Mouse (Mus musculus): Measurements from ENCODE around the gene Thpo. TPM values are rescaled to one million over a fixed set of nuclear protein-coding genes. Genes with fewer than 3 reads are reported as not detected.

Gene Thpo
- polyA plus RNA-seq, 1 experiment: 0.98 TPM

DNA sequence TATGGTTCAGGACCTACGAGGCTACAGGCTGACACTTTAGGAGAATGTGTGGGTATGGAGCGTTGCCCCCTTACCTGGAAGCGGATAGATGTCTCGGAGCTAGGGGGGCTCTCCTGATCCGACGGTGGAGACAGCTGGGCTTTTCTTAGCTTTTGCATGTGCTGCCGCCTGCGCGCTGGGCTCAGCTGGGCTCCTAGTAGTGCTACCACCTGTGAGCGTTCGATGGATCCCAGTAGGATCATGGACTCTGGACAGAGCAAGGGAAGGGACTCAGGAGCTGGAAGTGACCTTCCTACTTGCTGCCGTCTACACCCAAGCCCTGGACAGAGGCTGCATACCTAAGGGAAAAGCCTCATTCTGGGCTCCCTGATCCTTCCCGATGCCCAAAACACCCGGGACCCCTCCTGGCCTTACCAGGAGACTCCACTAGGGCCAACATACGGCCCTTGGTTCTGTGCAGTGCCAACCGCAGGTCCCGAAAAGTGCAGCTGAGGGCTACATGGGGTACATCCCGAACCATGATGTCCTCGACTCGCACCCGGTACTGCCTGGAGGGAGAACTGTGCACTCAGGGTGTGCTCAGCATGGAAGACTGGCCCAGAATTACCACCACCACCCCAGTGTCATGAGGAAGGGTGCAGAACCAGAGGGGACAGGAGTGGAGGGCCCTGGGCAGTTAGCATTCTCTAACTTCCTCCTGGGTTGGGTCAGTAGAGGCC lies 25.9 kb downstream of the Thpo start:
- no peak for TF ChIP-seq CTCF (IDR thresholded peaks at IDR 0.05; ENCODE audit: borderline replicate concordance, insufficient read depth, low read length)
- no peak for TF ChIP-seq POLR2A (IDR thresholded peaks at IDR 0.05; ENCODE audit: low read depth, low read length)
- H3K4me1 ChIP-seq (ENCODE audit: control insufficient read depth, insufficient read depth, low read length): no peaks in the 10 kb centered on the region
- no peak overlapping the region for H3K27ac ChIP-seq (ENCODE audit: insufficient read depth, low read length)
- no peak overlapping the region for H3K4me3 ChIP-seq (ENCODE audit: insufficient read depth, low read length)

DNA sequence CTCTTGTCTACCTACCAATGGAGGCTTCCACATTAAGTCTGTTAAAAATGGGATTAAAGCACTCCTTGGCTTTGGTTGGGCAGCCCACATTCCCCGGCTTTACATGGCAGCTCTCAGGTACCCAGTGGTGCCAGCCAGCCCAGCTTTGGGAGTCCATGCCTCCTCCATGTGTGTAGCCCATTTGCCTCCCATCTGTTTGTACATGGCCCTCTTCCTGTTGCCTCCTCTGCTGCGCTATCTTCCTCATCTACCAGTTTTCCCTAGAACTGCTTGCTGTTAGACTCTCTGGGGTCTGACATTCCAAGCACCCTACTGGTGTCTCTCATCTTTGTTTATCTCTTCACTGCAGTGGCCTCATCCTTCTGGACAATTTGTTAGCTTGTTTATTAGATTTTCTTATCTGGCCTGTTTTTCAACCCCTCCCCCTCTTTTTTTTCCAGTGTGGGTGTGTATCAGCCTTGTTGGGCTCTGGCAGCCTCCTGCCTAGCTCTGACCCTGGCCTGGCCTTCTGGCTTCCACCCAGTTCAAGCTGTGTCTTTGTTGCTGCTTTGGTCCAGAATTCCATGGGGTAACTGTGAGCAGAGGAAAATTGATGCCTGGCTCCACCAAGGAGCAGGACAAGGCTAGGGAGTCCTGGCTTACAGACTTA lies 27.8 kb downstream of the Thpo start:
- H3K4me3 ChIP-seq (ENCODE audit: insufficient read depth, low read length): no peak overlapping the region
- no peak for TF ChIP-seq POLR2A (IDR thresholded peaks at IDR 0.05; ENCODE audit: low read depth, low read length)
- no peak for TF ChIP-seq CTCF (IDR thresholded peaks at IDR 0.05; ENCODE audit: borderline replicate concordance, insufficient read depth, low read length)
- peaks cover 4% of the 10 kb centered on the region; the same call in 1 of the 2 replicates for H3K4me1 ChIP-seq (ENCODE audit: control insufficient read depth, insufficient read depth, low read length)
- no peak overlapping the region for H3K27ac ChIP-seq (ENCODE audit: insufficient read depth, low read length)

GRCm38 (mm10) chr16:20705786-20706185 lies 28.5 kb downstream of the Thpo start:
- TF ChIP-seq POLR2A (IDR thresholded peaks at IDR 0.05; ENCODE audit: low read depth, low read length): no peak
- no peak for TF ChIP-seq CTCF (IDR thresholded peaks at IDR 0.05; ENCODE audit: borderline replicate concordance, insufficient read depth, low read length)
- H3K27ac ChIP-seq (ENCODE audit: insufficient read depth, low read length): no peak overlapping the region
- H3K4me3 ChIP-seq (ENCODE audit: insufficient read depth, low read length): no peak overlapping the region
- H3K4me1 ChIP-seq (ENCODE audit: control insufficient read depth, insufficient read depth, low read length): peaks cover 4% of the 10 kb centered on the region; the same call in 1 of the 2 replicates

DNA sequence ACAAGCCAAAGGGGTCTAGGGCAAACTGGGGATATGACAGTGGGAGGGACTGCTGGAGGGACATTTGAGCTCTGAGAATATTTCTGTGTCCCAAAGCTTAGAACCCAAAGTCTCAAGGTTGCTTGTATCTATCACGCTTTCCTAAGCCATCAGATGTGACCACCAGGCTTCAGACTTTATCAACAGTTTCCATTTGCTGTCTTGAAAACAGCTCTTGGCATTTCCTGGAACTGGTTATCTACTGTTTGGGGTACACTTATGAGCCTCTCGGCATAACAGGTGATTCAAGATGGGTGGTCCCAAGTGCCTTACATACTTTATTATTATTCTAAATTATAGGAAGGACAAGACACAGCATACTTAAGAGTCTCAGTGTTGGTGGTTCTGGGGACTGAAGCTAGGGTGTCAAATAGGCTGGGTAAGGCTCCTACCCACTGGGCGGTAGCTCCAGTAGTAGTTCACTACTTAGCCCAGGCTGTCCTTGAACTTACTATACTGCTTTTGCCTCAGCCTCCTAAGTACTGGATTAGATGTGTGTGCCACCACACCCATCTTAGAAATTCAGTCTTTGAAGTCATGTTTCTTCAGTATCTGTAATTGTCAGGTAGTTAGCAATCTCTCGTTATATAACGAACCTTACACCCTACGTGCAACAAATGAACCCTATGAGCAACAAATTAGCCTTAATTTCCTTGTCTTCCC lies 30.5 kb downstream of the Thpo start:
- TF ChIP-seq POLR2A (IDR thresholded peaks at IDR 0.05; ENCODE audit: low read depth, low read length): no peak
- TF ChIP-seq CTCF (IDR thresholded peaks at IDR 0.05; ENCODE audit: borderline replicate concordance, insufficient read depth, low read length): no peak
- Histone ChIP-seq H3K4me1 (ENCODE audit: control insufficient read depth, insufficient read depth, low read length) (peaks cover 4% of the 10 kb centered on the region; the same call in 1 of the 2 replicates), H3K4me3 (ENCODE audit: insufficient read depth, low read length) (no peak overlapping the region), H3K27ac (ENCODE audit: insufficient read depth, low read length) (no peak overlapping the region)

GRCm38 (mm10) chr16:20703071-20703470 lies 31.2 kb downstream of the Thpo start:
- Histone ChIP-seq H3K4me1 (ENCODE audit: control insufficient read depth, insufficient read depth, low read length) (peaks cover 4% of the 10 kb centered on the region; the same call in 1 of the 2 replicates), H3K27ac (ENCODE audit: insufficient read depth, low read length) (no peak overlapping the region), H3K4me3 (ENCODE audit: insufficient read depth, low read length) (no peak overlapping the region)
- no peak for TF ChIP-seq POLR2A (IDR thresholded peaks at IDR 0.05; ENCODE audit: low read depth, low read length)
- no peak for TF ChIP-seq CTCF (IDR thresholded peaks at IDR 0.05; ENCODE audit: borderline replicate concordance, insufficient read depth, low read length)

GRCm38 (mm10) chr16:20702522-20702893 lies 31.8 kb downstream of the Thpo start:
- H3K4me3 ChIP-seq (ENCODE audit: insufficient read depth, low read length): no peak overlapping the region
- TF ChIP-seq CTCF (IDR thresholded peaks at IDR 0.05; ENCODE audit: borderline replicate concordance, insufficient read depth, low read length) (no peak), POLR2A (IDR thresholded peaks at IDR 0.05; ENCODE audit: low read depth, low read length) (no peak)
- H3K27ac ChIP-seq (ENCODE audit: insufficient read depth, low read length): no peak overlapping the region
- peaks cover 4% of the 10 kb centered on the region; the same call in 1 of the 2 replicates for H3K4me1 ChIP-seq (ENCODE audit: control insufficient read depth, insufficient read depth, low read length)

DNA sequence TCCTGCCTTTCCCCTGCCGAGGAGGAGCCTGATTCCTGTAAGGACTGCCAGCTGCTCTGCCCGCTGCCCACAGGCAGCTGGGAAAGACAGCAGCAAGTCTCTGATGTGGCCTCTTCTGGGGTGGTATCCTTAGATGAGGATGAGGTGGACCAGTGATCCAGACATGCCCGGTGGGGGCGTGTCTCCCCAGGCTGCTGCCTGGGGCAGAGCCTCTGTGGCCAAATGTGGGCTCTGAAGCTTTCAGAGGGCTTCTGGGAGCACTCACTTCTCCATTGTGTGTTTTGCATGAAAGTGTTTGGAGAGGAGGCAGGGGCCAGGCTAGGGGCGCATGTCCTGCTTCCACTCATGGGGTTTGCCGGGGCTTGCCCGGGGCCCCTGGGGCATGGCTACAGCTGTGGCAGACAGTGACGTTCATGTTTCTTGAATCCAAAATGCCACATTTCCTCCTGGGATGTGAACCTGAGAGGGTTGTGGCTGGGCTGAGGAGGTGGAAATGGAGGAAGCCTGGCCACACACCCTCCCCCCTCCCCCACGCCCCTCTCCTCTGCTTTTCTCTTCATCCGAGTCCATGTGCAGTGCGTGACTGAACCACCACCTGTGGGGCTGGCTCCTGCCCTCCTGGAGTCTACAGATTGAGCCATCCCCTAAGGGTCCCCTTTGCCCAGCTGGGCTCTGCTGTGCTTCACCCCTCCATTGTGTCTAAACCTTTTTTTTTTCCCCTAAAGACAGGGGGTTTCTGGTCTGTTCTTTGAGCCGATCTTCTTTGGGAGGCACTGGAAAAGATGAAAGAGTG lies 32.4 kb downstream of the Thpo start:
- Histone ChIP-seq H3K27ac (ENCODE audit: insufficient read depth, low read length) (peak overlapping the region; percentile 16), H3K4me1 (ENCODE audit: control insufficient read depth, insufficient read depth, low read length) (peaks cover 4% of the 10 kb centered on the region; the same call in 1 of the 2 replicates), H3K4me3 (ENCODE audit: insufficient read depth, low read length) (no peak overlapping the region)
- no peak for TF ChIP-seq CTCF (IDR thresholded peaks at IDR 0.05; ENCODE audit: borderline replicate concordance, insufficient read depth, low read length)
- no peak for TF ChIP-seq POLR2A (IDR thresholded peaks at IDR 0.05; ENCODE audit: low read depth, low read length)

DNA sequence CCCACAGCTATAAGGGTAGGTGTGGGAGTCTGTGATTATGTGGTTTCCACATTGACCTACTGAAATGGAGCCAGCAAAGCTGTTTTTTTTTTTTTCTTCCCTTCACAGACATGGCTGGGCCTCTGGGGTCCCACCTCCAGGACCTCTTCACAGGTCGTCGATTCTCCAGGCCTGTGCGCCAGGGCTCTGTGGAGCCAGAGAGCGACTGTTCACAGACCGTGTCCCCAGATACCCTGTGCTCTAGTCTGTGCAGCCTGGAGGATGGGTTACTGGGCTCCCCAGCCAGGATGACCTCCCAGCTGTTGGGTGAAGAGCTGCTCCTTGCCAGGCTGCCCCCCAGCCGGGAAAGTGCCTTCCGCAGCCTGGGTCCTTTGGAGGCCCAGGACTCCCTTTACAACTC lies 33.0 kb downstream of the Thpo start:
- Histone ChIP-seq H3K4me3 (ENCODE audit: insufficient read depth, low read length) (no peak overlapping the region), H3K27ac (ENCODE audit: insufficient read depth, low read length) (peak overlapping the region; percentile 16; the same call in 1 of the 2 replicates), H3K4me1 (ENCODE audit: control insufficient read depth, insufficient read depth, low read length) (peaks cover 4% of the 10 kb centered on the region; the same call in 1 of the 2 replicates)
- no peak for TF ChIP-seq POLR2A (IDR thresholded peaks at IDR 0.05; ENCODE audit: low read depth, low read length)
- TF ChIP-seq CTCF (IDR thresholded peaks at IDR 0.05; ENCODE audit: borderline replicate concordance, insufficient read depth, low read length): no peak

GRCm38 (mm10) chr16:20700036-20700435 lies 34.3 kb downstream of the Thpo start:
- Histone ChIP-seq H3K4me3 (ENCODE audit: insufficient read depth, low read length) (no peak overlapping the region), H3K27ac (ENCODE audit: insufficient read depth, low read length) (no peak overlapping the region), H3K4me1 (ENCODE audit: control insufficient read depth, insufficient read depth, low read length) (peaks cover 4% of the 10 kb centered on the region; the same call in 1 of the 2 replicates)
- TF ChIP-seq POLR2A (IDR thresholded peaks at IDR 0.05; ENCODE audit: low read depth, low read length) (no peak), CTCF (IDR thresholded peaks at IDR 0.05; ENCODE audit: borderline replicate concordance, insufficient read depth, low read length) (no peak)
